Mouse (Mus musculus): ENCODE measurements around the gene Tenm4.

The Tenm4 gene

DNA sequence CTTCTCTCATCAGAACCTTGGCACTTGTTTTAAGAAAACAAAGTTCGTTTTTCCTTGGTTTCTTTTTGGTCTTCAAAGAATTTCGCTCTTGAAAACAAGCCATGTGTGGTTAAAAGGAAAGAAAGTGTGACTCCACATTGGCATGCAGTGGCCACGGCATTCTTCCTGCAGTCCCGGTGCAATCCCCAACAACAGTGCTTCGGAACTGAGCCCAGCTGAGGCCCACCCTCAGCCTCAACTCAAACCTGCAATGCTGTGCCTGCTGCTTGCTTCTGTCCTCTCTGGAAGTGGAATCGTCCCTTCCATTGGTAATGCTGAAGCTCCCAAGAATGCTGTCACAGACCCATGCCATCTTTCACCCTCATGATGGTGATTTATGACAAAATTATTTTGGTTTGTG, 88.6 kb downstream of the Tenm4 start:
- no peak for DNase-seq

DNA sequence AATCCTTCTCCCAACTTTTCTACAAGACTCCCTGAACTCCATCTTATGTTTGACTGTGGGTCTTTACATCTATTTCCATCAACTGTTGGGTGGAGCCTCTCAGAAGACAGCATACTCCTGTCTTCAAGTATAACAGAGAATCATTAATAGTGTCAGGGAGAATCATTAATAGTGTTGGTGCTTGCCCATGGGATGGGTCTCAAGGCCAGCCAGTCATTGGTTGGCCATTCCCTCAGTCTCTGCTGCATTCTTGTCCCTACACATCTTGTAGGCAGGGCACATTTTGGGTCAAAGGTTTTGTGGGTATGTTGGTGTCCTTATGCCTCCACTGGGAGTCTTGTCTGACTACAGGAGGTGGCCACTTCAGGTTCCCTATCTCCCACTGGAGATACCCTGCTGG, 91.1 kb downstream of the Tenm4 start:
- no peak for DNase-seq

DNA sequence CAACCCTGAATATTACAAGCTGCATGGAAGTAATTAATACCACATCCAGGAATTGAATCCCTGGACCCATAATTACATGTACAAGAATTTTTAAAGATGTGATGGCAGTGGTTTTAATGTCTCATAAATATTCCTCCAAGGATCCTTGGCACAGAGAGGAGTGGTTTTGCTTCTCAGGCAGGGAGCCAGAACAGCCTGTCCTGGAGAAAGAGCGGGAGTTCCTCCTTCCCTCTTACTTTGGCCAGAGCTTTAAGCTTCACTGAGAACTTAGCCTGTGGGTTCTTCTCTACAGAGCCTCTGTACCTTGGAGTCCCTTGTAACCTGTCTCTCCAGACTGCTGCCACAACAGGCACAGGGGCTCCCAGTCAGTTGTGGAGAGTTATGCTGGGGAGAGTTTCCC, 94.9 kb downstream of the Tenm4 start:
- no peak for DNase-seq

GRCm38 (mm10) chr7:96267266-96267665, 96.2 kb downstream of the Tenm4 start:
- no peak for DNase-seq

DNA sequence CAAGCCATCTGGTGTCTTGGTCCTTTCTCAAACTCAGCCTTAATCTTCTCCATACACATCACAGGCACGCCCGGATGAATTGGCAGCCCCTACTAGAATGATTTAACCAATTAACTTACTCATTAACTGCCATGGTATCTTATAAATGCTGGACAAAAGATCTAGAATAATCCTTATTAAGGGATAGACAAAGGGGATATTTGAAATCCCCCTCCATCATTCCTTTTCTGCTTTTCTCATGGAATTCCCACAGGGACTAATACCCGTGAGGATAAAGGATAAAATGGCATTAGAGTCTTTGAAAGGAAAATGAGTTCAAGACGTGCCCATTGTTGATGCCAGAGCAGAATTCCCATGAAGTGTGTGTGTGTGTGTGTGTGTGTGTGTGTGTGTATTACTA, 99.6 kb downstream of the Tenm4 start:
- DNase-seq = peak; percentile 81

DNA sequence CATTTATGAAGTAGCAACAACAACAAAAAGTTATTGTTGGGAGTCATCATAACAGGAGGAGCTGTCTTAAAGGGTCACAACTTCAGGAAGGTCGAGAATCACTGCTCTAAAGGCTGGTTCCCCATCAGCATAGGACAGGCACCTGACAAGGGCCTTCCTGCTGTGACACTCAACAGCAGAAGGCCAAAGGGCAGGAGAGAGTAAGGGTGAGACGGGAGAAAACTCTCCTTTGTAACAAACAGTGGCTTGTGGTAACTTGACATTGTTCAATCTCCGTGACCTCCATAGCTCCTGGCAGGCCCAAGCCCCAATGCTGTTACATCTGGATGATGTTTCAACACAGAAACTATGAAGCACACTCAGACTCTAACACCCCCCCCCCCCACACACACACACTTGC, 101.0 kb downstream of the Tenm4 start:
- no peak for DNase-seq

GRCm38 (mm10) chr7:96274486-96274885, 103.4 kb downstream of the Tenm4 start:
- DNase-seq = no peak

DNA sequence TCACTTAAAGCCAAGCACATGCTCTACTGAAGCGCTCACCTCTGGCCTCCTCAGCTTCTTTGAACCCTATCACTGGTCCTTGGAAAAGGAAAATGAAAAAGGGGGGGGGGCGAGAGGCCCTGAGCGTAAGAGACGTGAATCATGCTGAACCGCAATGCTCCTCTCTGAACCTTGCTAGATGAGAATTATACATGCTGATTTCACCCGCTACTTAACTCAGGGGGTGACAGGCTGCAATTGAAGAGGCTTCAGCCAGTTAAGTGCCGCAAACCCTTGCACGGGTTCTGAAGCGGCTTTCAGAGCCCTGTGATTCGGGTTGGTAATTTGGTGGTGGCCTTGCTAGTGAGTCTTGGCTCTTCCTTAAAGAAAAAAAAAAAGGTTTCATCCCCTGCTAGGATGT, 106.5 kb downstream of the Tenm4 start:
- DNase-seq = peak; percentile 30

DNA sequence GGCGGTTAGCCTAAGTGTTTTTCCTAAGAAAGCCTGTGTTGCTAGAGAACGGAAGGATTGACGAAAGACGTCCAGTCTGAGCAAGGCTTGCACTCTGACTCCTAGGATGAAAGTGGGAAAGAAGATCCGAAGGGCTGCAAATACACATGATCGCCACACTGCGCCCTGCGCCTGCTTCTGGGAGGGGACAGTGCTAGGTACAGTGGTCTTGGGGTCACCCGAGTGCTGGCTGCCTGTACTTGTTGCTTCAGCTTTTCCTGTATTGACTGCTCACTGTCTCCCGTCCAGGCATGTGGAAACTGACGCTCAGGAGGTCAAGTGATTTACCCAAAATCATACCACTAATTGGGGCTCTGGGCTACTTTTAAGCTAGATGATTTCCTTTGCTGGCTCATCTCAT, 107.3 kb downstream of the Tenm4 start:
- DNase-seq = peak; percentile 38

- no peak for DNase-seq
These were observed 109.7 kb downstream of the Tenm4 start for GRCm38 (mm10) chr7:96280795-96281194.

- DNase-seq = no peak
These were observed 119.5 kb downstream of the Tenm4 start for GRCm38 (mm10) chr7:96290576-96290975.

DNA sequence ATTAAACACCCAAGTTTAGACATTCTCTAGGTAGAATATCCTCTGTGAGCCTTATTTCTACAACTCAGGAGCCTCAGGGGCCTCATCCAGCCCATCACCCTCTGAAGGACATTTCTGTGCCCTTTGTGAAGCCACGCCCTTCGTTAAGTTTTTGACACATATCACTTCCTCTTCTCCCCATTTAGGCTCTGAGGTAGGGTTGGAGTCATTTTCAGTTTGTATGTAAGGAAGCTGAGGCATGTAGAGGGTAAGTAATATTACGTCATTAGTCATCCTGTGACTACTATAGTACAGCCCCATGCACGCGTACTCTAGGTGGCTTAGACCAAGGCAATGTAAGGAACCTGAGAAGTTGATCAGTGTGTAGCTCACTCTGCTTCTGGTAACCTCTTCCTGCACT, 124.9 kb downstream of the Tenm4 start:
- DNase-seq = no peak

DNA sequence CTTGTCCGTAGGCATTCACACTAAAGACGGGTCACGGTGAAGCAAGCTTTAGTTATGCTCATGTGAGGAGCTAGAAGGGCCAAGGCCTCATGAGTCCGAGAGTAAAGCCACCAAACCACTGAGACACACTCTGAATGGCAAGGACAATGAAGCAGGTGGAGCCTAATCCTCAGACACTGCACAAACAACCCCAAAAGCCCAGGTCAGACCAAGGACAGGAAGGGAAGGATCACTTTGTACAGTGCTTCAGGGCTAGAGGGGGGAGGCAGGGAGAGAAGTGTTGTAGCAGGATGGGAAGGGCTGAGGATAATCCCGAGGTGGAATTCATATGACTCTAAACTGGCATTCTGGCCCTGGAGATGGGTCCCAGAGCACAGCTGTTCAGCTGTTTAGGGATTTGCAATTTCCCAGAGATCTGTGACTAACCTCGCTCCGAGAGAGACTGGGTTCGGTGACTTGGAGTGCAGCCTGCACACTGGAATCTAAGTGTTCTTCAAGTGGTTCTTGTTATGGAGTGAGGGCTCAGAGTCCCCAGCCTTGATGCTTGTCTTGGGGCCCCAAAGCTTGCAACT, 129.9 kb downstream of the Tenm4 start:
- DNase-seq = no peak

GRCm38 (mm10) chr7:96301813-96302212, 130.8 kb downstream of the Tenm4 start:
- DNase-seq = no peak

DNA sequence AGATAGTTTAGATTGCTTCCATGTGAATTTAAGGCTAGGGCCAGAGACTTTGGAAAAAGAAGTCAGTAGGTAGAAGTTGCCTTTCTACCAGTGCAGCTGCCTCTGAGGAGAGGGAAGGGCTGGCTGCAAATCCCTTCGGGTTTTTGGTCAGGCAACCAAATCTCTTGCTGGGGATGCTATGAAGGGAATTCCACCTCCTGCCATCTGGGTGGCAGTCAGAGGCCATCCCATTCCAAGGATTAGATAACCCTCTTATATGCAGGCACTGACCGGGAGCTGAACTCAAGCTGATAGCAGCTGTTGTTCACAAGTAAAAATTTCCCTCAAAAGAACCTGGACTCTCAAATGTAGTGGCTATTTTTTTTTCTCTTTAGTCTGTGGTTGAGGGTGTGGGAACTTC, 132.9 kb downstream of the Tenm4 start:
- peak; percentile 24 for DNase-seq

GRCm38 (mm10) chr7:96305382-96305935, 134.4 kb downstream of the Tenm4 start:
- no peak for DNase-seq

DNA sequence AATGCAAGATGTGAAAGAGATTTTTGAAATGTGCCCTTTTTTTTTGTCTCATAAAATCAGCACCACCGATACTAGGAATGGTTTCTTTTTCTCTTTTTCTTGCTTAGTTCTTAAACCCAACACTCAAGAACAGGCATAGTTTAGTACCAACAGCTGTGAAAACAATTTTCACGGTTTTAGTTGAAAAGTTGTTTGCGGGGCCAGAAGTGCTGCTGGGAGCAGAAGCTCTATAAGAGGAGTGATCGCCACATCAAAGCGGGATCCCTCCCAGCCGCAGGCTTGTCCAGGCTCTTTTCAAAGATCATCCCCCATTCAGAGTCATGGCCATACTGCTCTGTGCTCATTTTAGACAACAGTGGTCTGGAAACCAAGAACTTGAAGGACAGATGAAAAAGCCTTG, 137.1 kb downstream of the Tenm4 start:
- no peak for DNase-seq

- no peak for DNase-seq
These were observed 158.3 kb downstream of the Tenm4 start for GRCm38 (mm10) chr7:96329343-96329742.

- DNase-seq = no peak
These were observed 160.1 kb downstream of the Tenm4 start for GRCm38 (mm10) chr7:96331186-96331585.

DNA sequence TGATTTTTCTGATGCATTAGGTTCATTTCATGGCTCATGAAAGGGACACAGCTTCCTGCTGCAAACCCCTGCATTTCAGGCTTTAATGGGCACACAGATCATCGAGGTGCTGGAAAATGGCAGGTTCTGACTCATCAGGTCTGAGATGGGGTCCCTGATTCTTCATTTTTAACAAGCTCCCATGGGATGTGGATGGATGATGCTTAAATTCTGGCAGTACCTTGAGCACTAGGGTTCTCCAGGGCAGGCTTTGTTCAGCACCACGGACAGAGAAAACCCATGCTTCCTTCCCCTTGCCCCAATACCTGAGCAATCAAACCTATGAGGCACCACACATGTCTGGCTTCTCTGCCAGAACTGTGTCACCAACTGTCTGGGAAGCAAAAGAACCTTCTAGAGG, 163.3 kb downstream of the Tenm4 start:
- DNase-seq = peak; percentile 27

- DNase-seq = no peak
These were observed 165.3 kb downstream of the Tenm4 start for GRCm38 (mm10) chr7:96336376-96336775.

GRCm38 (mm10) chr7:96340826-96341225, 169.8 kb downstream of the Tenm4 start:
- no peak for DNase-seq

DNA sequence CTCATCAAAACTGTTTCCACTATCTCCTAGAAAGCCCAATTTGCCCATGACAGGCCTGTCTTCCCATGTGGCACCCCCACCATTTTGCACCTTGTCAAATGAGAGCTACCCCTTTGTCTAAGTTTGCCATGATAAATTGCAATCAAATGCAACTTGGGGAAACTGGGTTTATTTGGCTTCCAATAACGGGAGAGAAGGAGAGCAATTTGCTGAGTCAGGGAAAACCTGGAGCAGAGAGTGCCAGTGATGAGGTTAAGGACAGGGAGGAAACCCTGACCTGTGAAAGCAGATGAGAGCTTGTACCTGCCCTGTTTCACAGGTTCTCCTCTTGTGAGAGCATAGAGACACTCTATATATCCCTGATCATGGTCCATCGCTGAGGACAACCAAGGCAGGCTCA, 170.4 kb downstream of the Tenm4 start:
- DNase-seq = no peak

GRCm38 (mm10) chr7:96342996-96343395, 171.9 kb downstream of the Tenm4 start:
- DNase-seq = no peak

- DNase-seq = no peak
These were observed 172.6 kb downstream of the Tenm4 start for GRCm38 (mm10) chr7:96343667-96344066.

All from retina, postnatal 1 day (tissue).